Mouse (Mus musculus) C2C12 (cell line): ENCODE results near the gene Mcrip2. TPM values are rescaled to one million over a fixed set of nuclear protein-coding genes. Genes with fewer than 3 reads are reported as not detected.

ENCODE experiments used
- H3K27me3 ChIP-seq: one replicate; pipeline ENCODE4 v1.6.1; 2011; ENCODE audit not compliant: control insufficient read depth, insufficient read depth, insufficient read length
- H3K36me3 ChIP-seq: one replicate; pipeline ENCODE4 v1.6.1; 2011; ENCODE audit not compliant: control insufficient read depth, insufficient read depth
- H3K4me3 ChIP-seq: one replicate; pipeline ENCODE4 v1.5.1; 2011; ENCODE audit warnings: mild to moderate bottlenecking, control low read depth; ENCODE audit not compliant: poor library complexity, insufficient read depth, severe bottlenecking
- H3K79me2 ChIP-seq: one replicate; pipeline ENCODE4 v1.6.1; 2011; ENCODE audit not compliant: control insufficient read depth, insufficient read depth
- H3K79me3 ChIP-seq: one replicate; pipeline ENCODE4 v1.6.1; 2011; ENCODE audit warnings: low read depth, control low read depth
- H3ac ChIP-seq: one replicate; pipeline ENCODE3; 2011; ENCODE audit warnings: low read depth; ENCODE audit not compliant: control insufficient read depth, insufficient read length
- CEBPB ChIP-seq: IDR thresholded peaks from one replicate; pipeline ENCODE4 v1.6.1; 2011; ENCODE audit warnings: low read depth, mild to moderate bottlenecking, control low read depth, moderate library complexity
- CTCF ChIP-seq: IDR thresholded peaks from one replicate; pipeline ENCODE4 v1.5.1; 2011; ENCODE audit not compliant: control insufficient read depth, insufficient read depth, insufficient read length
- FOSL1 ChIP-seq: IDR thresholded peaks from one replicate; pipeline ENCODE4 v1.8.0; 2011; ENCODE audit warnings: mild to moderate bottlenecking, low read length; ENCODE audit not compliant: poor library complexity, insufficient read depth, severe bottlenecking
- MAX ChIP-seq: IDR thresholded peaks from one replicate; pipeline ENCODE4 v1.6.1; 2011; ENCODE audit warnings: mild to moderate bottlenecking, control low read depth
- MYOD1 ChIP-seq: IDR thresholded peaks from one replicate; pipeline ENCODE4 v1.6.1; 2011; ENCODE audit warnings: low read depth; ENCODE audit not compliant: control insufficient read depth, insufficient read length
- MYOG ChIP-seq: IDR thresholded peaks from one replicate; pipeline ENCODE4 v1.6.1; 2011; ENCODE audit not compliant: control insufficient read depth, insufficient read length; ENCODE audit errors: extremely low read depth
- USF1 ChIP-seq: IDR thresholded peaks from one replicate; pipeline ENCODE4 v1.6.1; 2011; ENCODE audit warnings: low read depth, mild to moderate bottlenecking, control low read depth, moderate library complexity
- polyA plus RNA-seq: library from polyadenylated mRNA; unstranded; fragments of >200 nt; fragmentation: generic; extraction: Trizol; gene quantifications from one replicate; pipeline ENCODE4 v1.2.1, GENCODE M21; 2012; ENCODE audit warnings: missing spikeins

The Mcrip2 gene
- polyA plus RNA-seq, 1 experiment: 36.3 TPM

- Histone ChIP-seq H3K79me3 (no peaks in the 10 kb centered on the region), H3K79me2 (peaks cover 8% of the 10 kb centered on the region), H3K36me3 (peaks cover 17% of the 10 kb centered on the region), H3K27me3 (no peaks in the 10 kb centered on the region), H3ac (no peak overlapping the region), H3K4me3 (no peak overlapping the region)
- no peak for TF ChIP-seq MYOD1
- TF ChIP-seq FOSL1: no peak
- TF ChIP-seq USF1: no peak
- no peak for TF ChIP-seq MAX
- no peak for TF ChIP-seq MYOG
- TF ChIP-seq CEBPB: no peak
- no peak for TF ChIP-seq CTCF
These were observed 11.2 kb upstream of the Mcrip2 start for GRCm38 (mm10) chr17:25879750-25880149.

- Histone ChIP-seq H3ac (no peak overlapping the region), H3K4me3 (no peak overlapping the region), H3K27me3 (no peaks in the 10 kb centered on the region), H3K36me3 (peaks cover 17% of the 10 kb centered on the region), H3K79me2 (peaks cover 8% of the 10 kb centered on the region), H3K79me3 (no peaks in the 10 kb centered on the region)
- TF ChIP-seq CTCF (peak; percentile 38), MYOG (no peak)
These were observed 10.7 kb upstream of the Mcrip2 start for GRCm38 (mm10) chr17:25879261-25879660.

GRCm38 (mm10) chr17:25878611-25879180 lies 10.1 kb upstream of the Mcrip2 start:
- no peak for TF ChIP-seq CEBPB
- TF ChIP-seq MAX: no peak
- TF ChIP-seq MYOG: no peak
- no peak for TF ChIP-seq USF1
- TF ChIP-seq CTCF: no peak
- no peak for TF ChIP-seq FOSL1
- no peak for TF ChIP-seq MYOD1

GRCm38 (mm10) chr17:25877741-25878610 lies 9.4 kb upstream of the Mcrip2 start:
- peaks cover 10% of the 10 kb centered on the region for H3K36me3 ChIP-seq

More at GRCm38 (mm10) chr17:25878611-25879180, 10.1 kb upstream of the Mcrip2 start:
- Histone ChIP-seq H3ac (no peak overlapping the region), H3K36me3 (peaks cover 14% of the 10 kb centered on the region), H3K79me2 (peaks cover 8% of the 10 kb centered on the region), H3K79me3 (no peaks in the 10 kb centered on the region), H3K27me3 (no peaks in the 10 kb centered on the region), H3K4me3 (no peak overlapping the region)

GRCm38 (mm10) chr17:25877025-25877424 lies 8.5 kb upstream of the Mcrip2 start:
- Histone ChIP-seq H3K79me2 (peaks cover 8% of the 10 kb centered on the region), H3K79me3 (no peaks in the 10 kb centered on the region), H3K36me3 (peaks cover 10% of the 10 kb centered on the region), H3K27me3 (no peaks in the 10 kb centered on the region), H3ac (no peak overlapping the region), H3K4me3 (no peak overlapping the region)
- no peak for TF ChIP-seq MYOD1
- no peak for TF ChIP-seq MYOG
- no peak for TF ChIP-seq USF1
- TF ChIP-seq CTCF: no peak
- no peak for TF ChIP-seq MAX
- no peak for TF ChIP-seq CEBPB
- no peak for TF ChIP-seq FOSL1

More at GRCm38 (mm10) chr17:25877741-25878610, 9.4 kb upstream of the Mcrip2 start:
- Histone ChIP-seq H3ac (no peak overlapping the region), H3K4me3 (no peak overlapping the region), H3K27me3 (no peaks in the 10 kb centered on the region), H3K79me3 (no peaks in the 10 kb centered on the region), H3K79me2 (peaks cover 8% of the 10 kb centered on the region)
- no peak for TF ChIP-seq CEBPB
- no peak for TF ChIP-seq FOSL1
- TF ChIP-seq MYOG: no peak
- no peak for TF ChIP-seq MYOD1
- TF ChIP-seq MAX: no peak
- no peak for TF ChIP-seq USF1
- no peak for TF ChIP-seq CTCF

- no peaks in the 10 kb centered on the region for H3K27me3 ChIP-seq
- peaks cover 8% of the 10 kb centered on the region for H3K79me2 ChIP-seq
- peak overlapping the region; percentile 42 for H3ac ChIP-seq
- TF ChIP-seq MYOD1 (no peak), CEBPB (no peak), MYOG (no peak), MAX (no peak), CTCF (no peak), FOSL1 (no peak), USF1 (no peak)
- no peaks in the 10 kb centered on the region for H3K79me3 ChIP-seq
- H3K36me3 ChIP-seq: peaks cover 7% of the 10 kb centered on the region
- no peak overlapping the region for H3K4me3 ChIP-seq
These were observed 7.9 kb upstream of the Mcrip2 start for GRCm38 (mm10) chr17:25876347-25876915.
